Mouse (Mus musculus) embryonic fibroblast, embryonic 13.5 days (primary cell): ENCODE results near the gene Dhx58. TPM values are rescaled to one million over a fixed set of nuclear protein-coding genes. Genes with fewer than 3 reads are reported as not detected.

ENCODE experiments used
- H3K27ac ChIP-seq: 2 replicates; pipeline ENCODE4 v1.5.1; 2012; ENCODE audit warnings: low read length, control low read depth, inconsistent platforms; ENCODE audit not compliant: insufficient read depth
- H3K4me1 ChIP-seq: 2 replicates; pipeline ENCODE4 v1.6.1; 2011; ENCODE audit warnings: low read length; ENCODE audit not compliant: control insufficient read depth, insufficient read depth
- H3K4me3 ChIP-seq: 2 replicates; pipeline ENCODE4 v1.5.1; 2011; ENCODE audit warnings: mild to moderate bottlenecking, control low read depth, low read length; ENCODE audit not compliant: insufficient read depth
- CTCF ChIP-seq: IDR thresholded peaks from 2 replicates; pipeline ENCODE4 v1.5.1; 2011; ENCODE audit warnings: mild to moderate bottlenecking, control low read depth, low read length, moderate library complexity, borderline replicate concordance; ENCODE audit not compliant: insufficient read depth
- POLR2A ChIP-seq: IDR thresholded peaks from 2 replicates; pipeline ENCODE4 v1.6.1; 2011; ENCODE audit warnings: low read depth, mild to moderate bottlenecking, control low read depth, low read length, moderate library complexity
- polyA plus RNA-seq: library from polyadenylated mRNA; stranded (reverse); fragments of >200 nt; gene quantifications from 2 replicates; pipeline ENCODE4 v1.2.4, GENCODE M21; 2011; ENCODE audit warnings: low read depth; ENCODE audit not compliant: missing spikeins, insufficient read length

Dhx58 gene
- polyA plus RNA-seq, 1 experiment: 7.8 TPM

- Histone ChIP-seq H3K27ac (no peak overlapping the region), H3K4me3 (no peak overlapping the region), H3K4me1 (peaks cover 14% of the 10 kb centered on the region; the same call in 1 of the 2 replicates)
- TF ChIP-seq POLR2A (no peak), CTCF (no peak)
These were observed 10.9 kb upstream of the Dhx58 start for GRCm38 (mm10) chr11:100714948-100715347.

- TF ChIP-seq CTCF (peak; percentile 76; the same call in 1 of the 2 replicates), POLR2A (no peak)
- peaks cover 11% of the 10 kb centered on the region; the same call in 1 of the 2 replicates for H3K4me1 ChIP-seq
- H3K4me3 ChIP-seq: no peak overlapping the region
- H3K27ac ChIP-seq: peak overlapping the region; percentile 10; the same call in 1 of the 2 replicates
These were observed 10.5 kb upstream of the Dhx58 start for GRCm38 (mm10) chr11:100714534-100714915.

- TF ChIP-seq POLR2A (peak; percentile 29; the same call in 1 of the 2 replicates), CTCF (no peak)
- Histone ChIP-seq H3K27ac (peak within 1 kb of the TSS; percentile 20), H3K4me1 (peaks cover 11% of the 10 kb centered on the region; the same call in 1 of the 2 replicates), H3K4me3 (no peak within 1 kb of the TSS)
These were observed 9.9 kb upstream of the Dhx58 start, which contains the start of gene Hspb9 for GRCm38 (mm10) chr11:100713735-100714533. Gene Hspb9, plus strand, starts transcription at chr11:100713850.

GRCm38 (mm10) chr11:100713174-100713573 is 9.1 kb upstream of the Dhx58 start:
- Histone ChIP-seq H3K27ac (no peak overlapping the region), H3K4me3 (no peak overlapping the region), H3K4me1 (peaks cover 11% of the 10 kb centered on the region; the same call in 1 of the 2 replicates)
- TF ChIP-seq POLR2A: no peak

- TF ChIP-seq CTCF: no peak
- peak; percentile 86 for TF ChIP-seq POLR2A
- peak within 1 kb of the TSS; percentile 73 for H3K4me3 ChIP-seq
- no peak within 1 kb of the TSS for H3K27ac ChIP-seq
- H3K4me1 ChIP-seq: peaks cover 11% of the 10 kb centered on the region; the same call in 1 of the 2 replicates
These were observed 7.9 kb upstream of the Dhx58 start, which contains the start of gene Kat2a for GRCm38 (mm10) chr11:100711783-100712615. Gene Kat2a, minus strand, starts transcription at chr11:100712465.

GRCm38 (mm10) chr11:100710977-100711376 is 6.9 kb upstream of the Dhx58 start:
- TF ChIP-seq POLR2A: no peak
- TF ChIP-seq CTCF: no peak
- Histone ChIP-seq H3K4me3 (no peak overlapping the region), H3K27ac (no peak overlapping the region), H3K4me1 (peaks cover 11% of the 10 kb centered on the region; the same call in 1 of the 2 replicates)

- H3K27ac ChIP-seq: no peak overlapping the region
- no peak for TF ChIP-seq POLR2A
- TF ChIP-seq CTCF: no peak
These were observed 6.5 kb upstream of the Dhx58 start for GRCm38 (mm10) chr11:100710528-100710927.

GRCm38 (mm10) chr11:100709201-100709810 is 5.2 kb upstream of the Dhx58 start:
- Histone ChIP-seq H3K4me3 (no peak overlapping the region), H3K27ac (no peak overlapping the region), H3K4me1 (peaks cover 10% of the 10 kb centered on the region; the same call in 1 of the 2 replicates)
- TF ChIP-seq POLR2A (no peak), CTCF (no peak)

More at GRCm38 (mm10) chr11:100710528-100710927, 6.5 kb upstream of the Dhx58 start:
- H3K4me3 ChIP-seq: no peak overlapping the region
- H3K4me1 ChIP-seq: peaks cover 11% of the 10 kb centered on the region; the same call in 1 of the 2 replicates

- H3K4me1 ChIP-seq: peaks cover 5% of the 10 kb centered on the region; the same call in 1 of the 2 replicates
- TF ChIP-seq CTCF: no peak
- TF ChIP-seq POLR2A: no peak
- H3K4me3 ChIP-seq: no peak overlapping the region
- H3K27ac ChIP-seq: no peak overlapping the region
These were observed 1.1 kb upstream of the Dhx58 start for GRCm38 (mm10) chr11:100705095-100705747.
